ENCODE assay signal across 19 mouse cellular contexts in genomic region chr10:124878525-124878924, GRCm38 (mm10).
DNase-seq lines count a peak whose midpoint lies in the region; ATAC-seq lines count a peak whose summit lies in the region.
"Had no signal": no experiment of that assay in that cellular context is flagged by ENCODE, and none has a peak within 500 bp of the region (broad histone marks: within the 10 kb centered on the region; RNA-seq: fewer than 3 reads in every experiment).

No protein-coding gene starts in this region.

- H3K4me1 ChIP-seq in kidney, embryonic 15.5 days, result no peaks in the 10 kb centered on the region
- H3K4me1 ChIP-seq in midbrain, embryonic 11.5 days (ENCODE audit: control insufficient read depth, insufficient read depth, low read length), result no peaks in the 10 kb centered on the region
- no peaks in the 10 kb centered on the region for H3K4me1 ChIP-seq in midbrain, embryonic 14.5 days (ENCODE audit: control insufficient read depth, insufficient read depth, low read length)
- H3K4me1 ChIP-seq in stomach, embryonic 15.5 days, result no peaks in the 10 kb centered on the region
- H3K4me1 ChIP-seq: embryonic facial prominence, embryonic 13.5 days; forebrain, embryonic 13.5 days; heart, embryonic 12.5 days; hindbrain, embryonic 10.5 days had no signal

- ATAC-seq in kidney, embryonic 15.5 days (replicated peaks; ENCODE audit: low FRiP score), result 0 out of 2 replicates have a peak, but pooled peaks have one; percentile 60
- peak; percentile 58; the same call in 1 of the 2 replicates for ATAC-seq in midbrain, embryonic 11.5 days (ENCODE audit: low FRiP score)
- no peak for ATAC-seq in midbrain, embryonic 14.5 days (ENCODE audit: low FRiP score, low TSS enrichment)
- ATAC-seq in megakaryocyte progenitor cell, adult 5-6 weeks (replicated peaks; ENCODE audit: poor library complexity), result peak; percentile 20; the same call in 1 of the 2 replicates
- 0 out of 2 replicates have a peak, but pooled peaks have one; percentile 39 for ATAC-seq in stomach, embryonic 15.5 days (ENCODE audit: insufficient read depth, low FRiP score, low read depth)
- ATAC-seq: forebrain, embryonic 13.5 days had no signal

- no peak overlapping the region for H3K9ac ChIP-seq in kidney, embryonic 15.5 days
- no peak overlapping the region for H3K9ac ChIP-seq in midbrain, embryonic 11.5 days (ENCODE audit: low read length)
- H3K9ac ChIP-seq in midbrain, embryonic 14.5 days (replicated peaks; ENCODE audit: low read length), result no peak overlapping the region
- H3K9ac ChIP-seq in stomach, embryonic 15.5 days, result no peak overlapping the region
- H3K9ac ChIP-seq: embryonic facial prominence, embryonic 13.5 days; forebrain, embryonic 13.5 days; heart, embryonic 12.5 days; hindbrain, embryonic 14.5 days had no signal

- no peak overlapping the region for H3K4me3 ChIP-seq in kidney, embryonic 15.5 days (replicated peaks)
- H3K4me3 ChIP-seq in midbrain, embryonic 11.5 days (ENCODE audit: low read depth, low read length), result no peak overlapping the region
- H3K4me3 ChIP-seq in midbrain, embryonic 14.5 days (replicated peaks; ENCODE audit: low read depth, low read length), result no peak overlapping the region
- no peak overlapping the region for H3K4me3 ChIP-seq in stomach, embryonic 15.5 days (replicated peaks)
- H3K4me3 ChIP-seq: embryonic facial prominence, embryonic 13.5 days; forebrain, embryonic 13.5 days; gastrocnemius, adult 2 months; heart, embryonic 12.5 days; hindbrain, embryonic 10.5 days had no signal

- no peak overlapping the region for H3K27ac ChIP-seq in kidney, embryonic 15.5 days
- no peak overlapping the region for H3K27ac ChIP-seq in midbrain, embryonic 11.5 days (ENCODE audit: low read depth, low read length)
- no peak overlapping the region for H3K27ac ChIP-seq in midbrain, embryonic 14.5 days (replicated peaks; ENCODE audit: low read depth, low read length)
- no peak overlapping the region for H3K27ac ChIP-seq in stomach, embryonic 15.5 days
- H3K27ac ChIP-seq: embryonic facial prominence, embryonic 13.5 days; forebrain, embryonic 13.5 days; gastrocnemius, adult 2 months; hindbrain, embryonic 10.5 days; hindbrain, embryonic 14.5 days had no signal

- DNase-seq in kidney, adult 8-10 months, result no peak
- DNase-seq in midbrain, embryonic 11.5 days (ENCODE audit: low spot score, missing footprints), result no peak
- no peak for DNase-seq in midbrain, embryonic 14.5 days
- no peak for DNase-seq in thymus, adult 18-20 months
- DNase-seq: adrenal gland, adult 8-10 months; cerebellum, adult 11 months; cerebellum, adult 8-10 months; cerebellum, postnatal 14 days; embryo, embryonic 11 days; gastrocnemius, adult 2 months; gastrocnemius, postnatal 25 days had no signal

- H3K4me2 ChIP-seq in kidney, embryonic 15.5 days, result no peak overlapping the region
- H3K4me2 ChIP-seq in midbrain, embryonic 11.5 days, result no peak overlapping the region
- H3K4me2 ChIP-seq in midbrain, embryonic 14.5 days (ENCODE audit: low read length), result no peak overlapping the region
- H3K4me2 ChIP-seq in stomach, embryonic 15.5 days, result no peak overlapping the region
- H3K4me2 ChIP-seq: embryonic facial prominence, embryonic 13.5 days; forebrain, embryonic 13.5 days; heart, embryonic 12.5 days; hindbrain, embryonic 14.5 days had no signal

- no peaks in the 10 kb centered on the region for H3K27me3 ChIP-seq in kidney, embryonic 15.5 days
- H3K27me3 ChIP-seq in midbrain, embryonic 11.5 days (ENCODE audit: control insufficient read depth, insufficient read depth, low read length), result no peaks in the 10 kb centered on the region
- no peaks in the 10 kb centered on the region for H3K27me3 ChIP-seq in midbrain, embryonic 14.5 days (ENCODE audit: control insufficient read depth, insufficient read depth, low read length)
- H3K27me3 ChIP-seq in stomach, embryonic 15.5 days (replicated peaks), result no peaks in the 10 kb centered on the region
- H3K27me3 ChIP-seq: embryonic facial prominence, embryonic 13.5 days; forebrain, embryonic 13.5 days; heart, embryonic 12.5 days had no signal

- H3K36me3 ChIP-seq in kidney, embryonic 15.5 days, result no peaks in the 10 kb centered on the region
- H3K36me3 ChIP-seq in midbrain, embryonic 11.5 days (ENCODE audit: control insufficient read depth, insufficient read depth, low read length), result no peaks in the 10 kb centered on the region
- no peaks in the 10 kb centered on the region for H3K36me3 ChIP-seq in midbrain, embryonic 14.5 days (ENCODE audit: control insufficient read depth, insufficient read depth, low read length)
- H3K36me3 ChIP-seq in stomach, embryonic 15.5 days, result no peaks in the 10 kb centered on the region
- H3K36me3 ChIP-seq: embryonic facial prominence, embryonic 13.5 days; heart, embryonic 12.5 days; hindbrain, embryonic 10.5 days had no signal

- H3K9me3 ChIP-seq in kidney, embryonic 15.5 days (replicated peaks), result no peaks in the 10 kb centered on the region
- H3K9me3 ChIP-seq in midbrain, embryonic 11.5 days (ENCODE audit: control insufficient read depth, low read length), result no peaks in the 10 kb centered on the region
- no peaks in the 10 kb centered on the region for H3K9me3 ChIP-seq in midbrain, embryonic 14.5 days (ENCODE audit: control insufficient read depth, low read length)
- H3K9me3 ChIP-seq in stomach, embryonic 15.5 days, result no peaks in the 10 kb centered on the region; the same call in 1 of the 2 replicates
- H3K9me3 ChIP-seq: embryonic facial prominence, embryonic 13.5 days; forebrain, embryonic 13.5 days; heart, embryonic 12.5 days; hindbrain, embryonic 10.5 days had no signal
